Mouse (Mus musculus): ENCODE results near the gene Atcay. TPM values are rescaled to one million over a fixed set of nuclear protein-coding genes. Genes with fewer than 3 reads are reported as not detected.

Atcay gene
- polyA plus RNA-seq, 1 experiment = 0.60 TPM

DNA sequence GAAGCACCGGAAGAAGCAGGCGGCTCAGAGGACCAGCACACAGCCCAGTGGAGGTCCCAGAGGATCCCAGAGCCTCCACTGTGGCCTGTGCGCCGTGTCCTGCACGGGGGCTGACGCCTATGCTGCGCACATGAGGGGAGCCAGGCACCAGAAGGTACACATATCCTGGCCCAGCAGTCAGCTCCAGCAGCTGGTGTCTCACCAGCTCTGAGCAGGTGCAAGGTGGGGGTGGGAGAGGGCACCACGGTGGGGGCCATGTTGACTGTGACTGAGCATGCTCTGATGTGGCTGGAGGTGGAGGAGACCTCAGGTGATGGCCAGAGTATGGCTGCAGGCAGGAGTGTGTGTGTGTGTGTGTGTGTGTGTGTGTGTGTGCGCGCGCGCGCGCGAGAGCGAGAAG lies 11.4 kb upstream of the Atcay start:
- WGBS = 93% methylated on average over 16 of the region's 16 CpGs
- Histone ChIP-seq H3K27ac (ENCODE audit: insufficient read depth, low read depth, low read length) (no peak overlapping the region), H3K4me3 (ENCODE audit: low read depth, low read length) (no peak overlapping the region), H3K36me3 (ENCODE audit: control insufficient read depth, insufficient read depth, low read length) (no peaks in the 10 kb centered on the region), H3K27me3 (ENCODE audit: control insufficient read depth, insufficient read depth, low read length) (peaks cover 3% of the 10 kb centered on the region; the same call in 1 of the 2 replicates), H3K4me1 (ENCODE audit: control insufficient read depth, insufficient read depth, insufficient read length, low read length) (peaks cover 18% of the 10 kb centered on the region)
- TF ChIP-seq POLR2A (IDR thresholded peaks at IDR 0.05; ENCODE audit: low read depth, low read length) (no peak), CTCF (IDR thresholded peaks at IDR 0.05; ENCODE audit: extremely low read depth, insufficient read length, insufficient replicate concordance, low read depth, low read length) (no peak)

DNA sequence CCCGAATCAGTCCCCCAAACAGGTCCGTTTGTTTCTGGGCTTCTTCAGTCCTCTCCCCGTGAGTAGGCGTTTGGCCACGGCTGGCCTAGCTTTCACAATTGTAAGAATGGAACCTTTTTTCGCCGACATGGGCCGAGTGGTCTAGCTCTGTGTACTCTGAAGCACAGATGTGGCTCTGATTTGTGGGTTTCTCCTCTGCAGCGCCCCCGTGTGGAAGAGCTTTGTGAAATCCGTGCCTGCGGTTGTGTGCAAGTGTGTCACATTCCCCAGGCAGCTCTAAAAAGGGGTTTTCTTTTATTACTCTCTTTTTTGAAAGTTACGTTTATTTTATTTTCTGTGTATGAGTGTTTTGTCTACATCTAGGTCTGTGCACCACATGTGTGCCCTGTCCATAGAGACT lies 10.2 kb upstream of the Atcay start:
- Histone ChIP-seq H3K36me3 (ENCODE audit: control insufficient read depth, insufficient read depth, low read length) (0 out of 2 replicates have a peak, but pooled peaks cover under 1% of the 10 kb centered on the region), H3K4me1 (ENCODE audit: control insufficient read depth, insufficient read depth, insufficient read length, low read length) (peaks cover 18% of the 10 kb centered on the region), H3K27ac (ENCODE audit: insufficient read depth, low read depth, low read length) (no peak overlapping the region), H3K4me3 (ENCODE audit: low read depth, low read length) (no peak overlapping the region), H3K27me3 (ENCODE audit: control insufficient read depth, insufficient read depth, low read length) (peaks cover 3% of the 10 kb centered on the region; the same call in 1 of the 2 replicates)
- WGBS = 32% methylated on average over 13 of the region's 13 CpGs
- no peak for TF ChIP-seq POLR2A (IDR thresholded peaks at IDR 0.05; ENCODE audit: low read depth, low read length)
- peak; percentile 84; the same call in 1 of the 2 replicates for TF ChIP-seq CTCF (IDR thresholded peaks at IDR 0.05; ENCODE audit: extremely low read depth, insufficient read length, insufficient replicate concordance, low read depth, low read length)

DNA sequence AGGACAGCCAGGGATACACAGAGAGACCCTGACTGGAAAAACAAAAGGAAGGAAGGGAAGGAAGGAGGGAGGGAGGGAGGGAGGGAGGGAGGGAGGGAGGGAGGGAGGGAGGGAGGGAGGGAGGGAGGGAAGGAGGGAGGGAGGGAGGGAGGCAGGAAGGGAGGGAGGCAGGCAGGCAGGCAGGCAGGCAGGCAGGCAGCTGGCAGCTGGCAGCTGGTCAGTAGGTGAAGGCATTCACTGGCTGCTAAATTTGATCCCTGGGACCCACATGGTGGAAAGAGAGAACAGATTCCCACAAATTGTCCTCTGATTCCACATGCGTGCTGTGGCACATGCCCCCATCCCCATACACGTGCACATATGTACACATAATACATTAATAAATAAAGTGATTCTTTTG lies 8.0 kb upstream of the Atcay start:
- Histone ChIP-seq H3K4me1 (ENCODE audit: control insufficient read depth, insufficient read depth, insufficient read length, low read length) (peaks cover 17% of the 10 kb centered on the region; the same call in 1 of the 2 replicates), H3K27ac (ENCODE audit: insufficient read depth, low read depth, low read length) (no peak overlapping the region), H3K4me3 (ENCODE audit: low read depth, low read length) (no peak overlapping the region), H3K27me3 (ENCODE audit: control insufficient read depth, insufficient read depth, low read length) (peaks cover 3% of the 10 kb centered on the region; the same call in 1 of the 2 replicates), H3K36me3 (ENCODE audit: control insufficient read depth, insufficient read depth, low read length) (0 out of 2 replicates have a peak, but pooled peaks cover 2% of the 10 kb centered on the region)
- TF ChIP-seq CTCF (IDR thresholded peaks at IDR 0.05; ENCODE audit: extremely low read depth, insufficient read length, insufficient replicate concordance, low read depth, low read length) (no peak), POLR2A (IDR thresholded peaks at IDR 0.05; ENCODE audit: low read depth, low read length) (no peak)
- 94% methylated on average over 2 of the region's 2 CpGs for WGBS

GRCm38 (mm10) chr10:81236471-81237268 lies 6.0 kb upstream of the Atcay start:
- peaks cover 21% of the 10 kb centered on the region for H3K4me1 ChIP-seq (ENCODE audit: control insufficient read depth, insufficient read depth, insufficient read length, low read length)
- H3K27me3 ChIP-seq (ENCODE audit: control insufficient read depth, insufficient read depth, low read length) = peaks cover 3% of the 10 kb centered on the region; the same call in 1 of the 2 replicates
- 86% methylated on average over 12 of the region's 12 CpGs for WGBS
- H3K4me3 ChIP-seq (ENCODE audit: low read depth, low read length) = no peak overlapping the region
- 0 out of 2 replicates have a peak, but pooled peaks cover 2% of the 10 kb centered on the region for H3K36me3 ChIP-seq (ENCODE audit: control insufficient read depth, insufficient read depth, low read length)
- TF ChIP-seq POLR2A (IDR thresholded peaks at IDR 0.05; ENCODE audit: low read depth, low read length) = no peak
- TF ChIP-seq CTCF (IDR thresholded peaks at IDR 0.05; ENCODE audit: extremely low read depth, insufficient read length, insufficient replicate concordance, low read depth, low read length) = no peak
- H3K27ac ChIP-seq (ENCODE audit: insufficient read depth, low read depth, low read length) = no peak overlapping the region

- no peak for TF ChIP-seq POLR2A (IDR thresholded peaks at IDR 0.05; ENCODE audit: low read depth, low read length)
- TF ChIP-seq CTCF (IDR thresholded peaks at IDR 0.05; ENCODE audit: extremely low read depth, insufficient read length, insufficient replicate concordance, low read depth, low read length) = no peak
- 0 out of 2 replicates have a peak, but pooled peaks cover 7% of the 10 kb centered on the region for H3K27me3 ChIP-seq (ENCODE audit: control insufficient read depth, insufficient read depth, low read length)
- peak overlapping the region; percentile 61 for H3K4me3 ChIP-seq (ENCODE audit: low read depth, low read length)
- H3K4me1 ChIP-seq (ENCODE audit: control insufficient read depth, insufficient read depth, insufficient read length, low read length) = peaks cover 23% of the 10 kb centered on the region
- H3K27ac ChIP-seq (ENCODE audit: insufficient read depth, low read depth, low read length) = peak overlapping the region; percentile 96
- 63% methylated on average over 6 of the region's 6 CpGs for WGBS
- 0 out of 2 replicates have a peak, but pooled peaks cover 2% of the 10 kb centered on the region for H3K36me3 ChIP-seq (ENCODE audit: control insufficient read depth, insufficient read depth, low read length)
Observed at GRCm38 (mm10) chr10:81234206-81234605, 3.6 kb upstream of the Atcay start.

DNA sequence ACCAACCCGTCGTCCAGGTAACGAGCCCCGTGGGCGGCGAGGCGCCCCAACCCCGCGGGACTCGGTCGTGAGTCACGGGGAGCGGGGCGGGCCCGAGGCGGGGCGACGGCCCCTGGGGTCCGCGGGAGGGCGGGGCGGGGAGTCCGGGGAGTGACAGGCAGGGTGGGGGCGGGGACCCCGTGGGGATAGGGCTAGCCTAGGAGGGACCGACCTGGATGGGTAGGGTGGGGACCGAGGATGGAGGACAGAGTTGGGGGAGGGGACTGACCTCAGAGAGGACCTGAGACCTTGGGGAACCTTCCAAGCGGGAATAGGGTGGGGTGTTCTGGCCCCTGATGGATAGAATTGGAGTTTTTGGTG lies 2.6 kb upstream of the Atcay start:
- H3K27ac ChIP-seq (ENCODE audit: insufficient read depth, low read depth, low read length) = peak overlapping the region; percentile 96
- peaks cover 22% of the 10 kb centered on the region for H3K4me1 ChIP-seq (ENCODE audit: control insufficient read depth, insufficient read depth, insufficient read length, low read length)
- WGBS = under 1% methylated on average over 28 of the region's 28 CpGs
- TF ChIP-seq POLR2A (IDR thresholded peaks at IDR 0.05; ENCODE audit: low read depth, low read length) (no peak), CTCF (IDR thresholded peaks at IDR 0.05; ENCODE audit: extremely low read depth, insufficient read length, insufficient replicate concordance, low read depth, low read length) (no peak)
- peak overlapping the region; percentile 61 for H3K4me3 ChIP-seq (ENCODE audit: low read depth, low read length)
- 0 out of 2 replicates have a peak, but pooled peaks cover 2% of the 10 kb centered on the region for H3K36me3 ChIP-seq (ENCODE audit: control insufficient read depth, insufficient read depth, low read length)
- 0 out of 2 replicates have a peak, but pooled peaks cover 5% of the 10 kb centered on the region for H3K27me3 ChIP-seq (ENCODE audit: control insufficient read depth, insufficient read depth, low read length)

DNA sequence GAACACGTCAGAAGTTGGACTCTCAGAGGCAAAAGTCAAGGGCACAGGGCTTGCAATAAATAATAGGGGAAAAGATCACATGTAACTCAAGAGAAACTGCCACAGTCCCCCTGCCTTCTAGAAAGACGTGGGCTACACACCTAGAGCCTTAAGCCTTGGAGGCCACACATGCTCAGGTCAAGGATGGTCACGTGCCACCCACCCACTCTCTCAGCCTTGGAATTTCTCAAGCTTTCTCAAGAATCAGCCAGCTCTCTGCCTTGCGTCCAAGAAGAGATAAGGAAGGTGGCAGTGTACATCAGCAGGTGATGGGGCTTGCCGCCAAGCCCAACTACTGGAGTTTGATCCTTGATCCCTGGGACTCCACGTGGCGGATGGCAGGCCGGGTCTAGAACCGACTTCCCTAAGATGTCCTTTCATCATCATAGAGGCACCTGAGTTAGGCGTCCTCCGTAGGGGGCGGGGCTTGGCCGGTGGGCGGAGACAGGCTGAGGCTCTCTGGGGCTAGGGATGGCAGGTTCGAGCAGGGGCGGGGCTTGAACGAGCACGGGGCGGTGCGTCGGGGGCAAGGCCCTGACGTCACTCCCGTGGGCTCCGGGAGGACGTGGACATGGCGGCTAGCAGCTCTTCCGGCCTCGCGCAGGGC lies 2.1 kb upstream of the Atcay start, which contains the start of gene Zfr2:
Gene Zfr2 (plus strand): TSS at position 576 of the 646 bp plus-strand sequence.
- Histone ChIP-seq H3K4me3 (ENCODE audit: low read depth, low read length) (peak within 1 kb of the TSS; percentile 61), H3K36me3 (ENCODE audit: control insufficient read depth, insufficient read depth, low read length) (0 out of 2 replicates have a peak, but pooled peaks cover 2% of the 10 kb centered on the region), H3K4me1 (ENCODE audit: control insufficient read depth, insufficient read depth, insufficient read length, low read length) (peaks cover 17% of the 10 kb centered on the region), H3K27me3 (ENCODE audit: control insufficient read depth, insufficient read depth, low read length) (0 out of 2 replicates have a peak, but pooled peaks cover 5% of the 10 kb centered on the region), H3K27ac (ENCODE audit: insufficient read depth, low read depth, low read length) (peak within 1 kb of the TSS; percentile 96)
- TF ChIP-seq POLR2A (IDR thresholded peaks at IDR 0.05; ENCODE audit: low read depth, low read length) = no peak; the same call in 1 of the 2 replicates
- WGBS = 4% methylated on average over 29 of the region's 29 CpGs

Data from small intestine, adult 2 months (tissue).